Mouse (Mus musculus) induced T-regulatory cell, adult 2 months (primary cell): ENCODE data around the gene Traf3ip2.

Experiments
- DNase-seq: peaks from one replicate; pipeline ENCODE4 v3.0.0-alpha.2; 2012; ENCODE audit warnings: low read depth

Gene Traf3ip2

DNA sequence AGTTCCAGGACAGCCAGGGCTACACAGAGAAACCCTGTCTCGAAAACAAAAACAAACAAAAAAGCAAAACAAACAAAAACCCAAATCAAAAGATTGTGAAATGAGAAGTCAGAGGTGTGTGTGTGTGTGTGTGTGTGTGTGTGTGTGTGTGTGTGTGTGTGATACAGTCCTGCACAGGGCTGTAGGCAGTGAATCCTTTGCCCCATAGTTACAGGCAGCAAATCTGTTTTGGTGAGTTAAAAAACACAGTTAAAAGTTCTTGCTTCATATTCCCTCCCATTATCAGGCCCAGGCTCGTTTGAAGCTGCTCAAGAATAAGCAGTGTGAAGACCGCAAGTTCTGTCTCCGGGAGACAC lies at the start of gene Traf3ip2:
TSS of gene Traf3ip2 (plus strand) at position 302 of the 356 bp plus-strand sequence.
- DNase-seq: no peak

DNA sequence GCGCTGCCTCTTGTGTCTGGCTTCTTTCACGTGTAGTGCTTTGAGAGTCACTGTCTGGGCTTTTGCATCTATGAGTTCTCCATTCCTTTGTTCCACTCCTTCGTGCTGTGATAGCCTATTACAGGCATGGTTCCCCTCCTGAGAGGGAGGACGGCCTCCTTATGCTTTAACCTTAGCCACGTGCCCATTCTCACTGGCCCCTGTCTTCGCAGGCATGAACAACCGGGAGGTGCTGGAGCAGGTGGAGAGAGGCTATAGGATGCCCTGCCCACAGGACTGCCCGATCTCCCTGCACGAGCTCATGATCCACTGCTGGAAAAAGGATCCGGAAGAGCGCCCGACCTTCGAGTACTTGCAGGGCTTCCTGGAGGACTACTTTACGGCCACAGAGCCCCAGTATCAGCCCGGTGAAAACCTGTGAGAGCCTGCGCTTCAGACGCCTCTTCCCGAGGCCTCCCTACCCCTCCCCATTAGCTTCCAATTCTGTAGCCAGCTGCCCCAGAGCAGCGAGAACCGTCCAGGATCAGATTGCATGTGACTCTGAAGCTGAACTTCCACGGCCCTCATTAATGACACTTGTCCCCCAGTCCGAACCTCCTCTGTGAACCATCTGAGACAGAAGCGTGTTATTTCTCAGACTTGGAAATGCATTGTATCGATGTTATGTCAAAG lies 49.0 kb upstream of the Traf3ip2 start:
- no peak for DNase-seq

DNA sequence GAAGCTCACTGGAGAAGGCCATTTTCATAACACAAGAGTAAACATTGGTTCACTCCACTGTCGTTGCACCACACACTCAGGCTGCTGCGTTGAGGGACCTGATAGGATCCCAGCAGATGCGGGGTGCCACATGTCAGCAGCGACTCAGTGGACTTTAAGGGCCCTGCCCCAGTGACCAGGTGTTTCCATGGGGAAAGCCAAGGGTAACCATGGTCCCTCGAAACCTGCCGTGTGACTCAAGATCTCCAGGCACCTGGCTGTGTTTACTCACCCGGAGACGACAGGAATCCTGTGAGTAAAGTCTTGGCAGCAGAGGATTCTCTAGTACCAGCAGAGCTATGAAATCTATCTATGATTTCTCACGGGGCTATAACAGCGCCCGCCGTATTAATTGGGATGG lies 45.8 kb upstream of the Traf3ip2 start:
- DNase-seq: no peak

DNA sequence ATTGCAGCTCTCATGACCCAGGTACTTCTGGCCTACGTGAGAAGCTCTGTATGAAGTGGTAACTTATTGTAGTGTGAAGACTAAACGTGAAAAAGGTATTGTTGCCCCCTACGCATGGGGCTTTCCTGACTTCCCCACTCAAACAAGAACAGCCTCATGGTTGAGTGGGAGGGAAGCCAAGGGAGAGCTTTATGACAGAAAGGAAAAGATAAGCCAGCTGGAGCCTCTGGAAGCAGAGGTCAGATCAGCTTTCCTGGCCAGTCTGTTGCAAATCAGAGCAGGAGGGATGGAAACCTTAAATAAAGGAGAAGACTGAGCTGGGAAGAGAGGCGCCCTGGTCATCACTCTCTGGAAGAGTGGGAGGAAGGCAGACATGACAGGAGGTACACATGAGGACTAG lies 43.7 kb upstream of the Traf3ip2 start:
- no peak for DNase-seq

DNA sequence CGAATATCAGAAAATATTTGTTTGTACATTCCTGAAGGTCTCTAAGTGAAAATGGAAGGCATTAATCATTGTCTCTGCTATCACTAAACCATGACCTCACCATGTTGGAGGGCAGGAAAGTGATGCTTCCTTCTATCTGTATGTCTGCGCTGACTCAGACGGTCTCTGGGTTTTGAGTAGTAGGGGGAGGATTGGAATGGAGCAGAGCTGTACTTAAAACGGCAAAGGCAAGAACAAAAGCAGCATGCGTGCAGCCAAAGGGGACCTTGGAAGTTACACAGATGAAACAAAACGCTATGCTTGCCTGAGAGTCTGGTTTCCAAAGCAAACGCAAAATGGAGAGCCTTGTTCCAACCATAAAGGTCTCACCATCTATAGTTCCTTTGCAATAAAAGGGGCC lies 41.7 kb upstream of the Traf3ip2 start:
- DNase-seq: no peak

DNA sequence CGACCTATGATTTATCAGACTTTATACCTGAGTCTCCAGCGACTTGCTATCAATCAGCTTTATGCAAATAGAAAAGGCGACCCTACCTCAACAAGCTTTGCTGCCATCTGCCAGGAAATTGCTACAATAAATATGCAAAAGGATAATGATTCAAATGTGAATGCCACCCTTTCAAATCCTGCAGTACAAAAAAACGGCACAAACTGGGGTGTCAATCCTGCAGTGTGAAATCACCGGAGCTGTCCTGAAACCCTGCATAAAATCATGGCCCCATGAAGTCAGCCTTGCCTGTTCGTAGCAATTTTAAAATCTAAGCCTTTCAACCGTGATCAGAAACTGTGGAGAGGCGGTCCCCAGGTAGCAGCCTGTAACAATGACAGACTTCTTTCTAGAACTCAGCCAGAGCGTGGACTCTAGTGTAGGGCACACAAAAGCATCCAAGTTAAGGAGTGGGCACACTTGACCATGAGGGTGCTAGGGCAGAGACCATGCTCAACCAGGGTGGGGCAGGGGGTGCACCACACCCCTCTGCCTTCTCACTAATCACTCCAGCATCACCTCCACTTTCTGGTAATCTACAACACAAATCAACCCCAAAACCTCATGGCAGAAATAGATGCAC lies 40.6 kb upstream of the Traf3ip2 start:
- DNase-seq: no peak

DNA sequence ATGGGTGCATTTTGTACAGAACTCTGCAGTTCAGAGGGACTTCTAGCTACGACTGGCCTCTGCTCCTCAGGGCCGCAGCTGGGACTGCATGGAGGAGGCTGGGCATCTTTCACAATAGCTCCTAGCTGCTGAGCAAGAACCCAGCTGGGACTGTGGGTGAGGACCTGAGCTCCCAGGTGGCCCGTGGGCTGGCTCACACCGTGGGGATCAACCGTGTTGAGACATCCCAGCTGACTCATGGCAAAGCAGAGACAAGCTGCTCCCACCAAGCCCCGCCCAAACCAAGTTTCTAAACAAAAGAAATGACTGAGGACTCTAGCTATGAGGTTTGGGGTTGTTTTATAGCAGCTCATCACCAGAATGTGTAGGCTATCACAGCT lies 40.1 kb upstream of the Traf3ip2 start:
- DNase-seq: peak; percentile 20

DNA sequence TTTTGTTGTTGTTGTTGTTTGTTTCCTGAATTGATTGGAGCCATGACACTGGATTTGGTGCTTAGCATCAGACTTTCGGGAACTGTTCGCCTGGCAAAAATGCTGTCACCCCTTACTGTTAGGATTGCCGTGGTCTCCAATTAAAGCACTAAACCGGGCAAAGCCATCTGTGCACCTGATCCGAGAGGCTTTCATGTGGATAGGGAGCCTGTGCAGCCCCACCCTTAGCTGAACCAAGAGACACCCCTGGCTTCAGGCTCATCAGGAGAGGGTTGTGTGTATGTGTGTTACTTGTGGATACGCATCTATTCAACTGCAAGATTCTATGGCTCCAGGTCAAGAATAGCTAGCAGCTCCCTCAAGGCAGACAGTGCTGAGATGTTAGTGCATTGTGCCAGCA lies 36.3 kb upstream of the Traf3ip2 start:
- no peak for DNase-seq

DNA sequence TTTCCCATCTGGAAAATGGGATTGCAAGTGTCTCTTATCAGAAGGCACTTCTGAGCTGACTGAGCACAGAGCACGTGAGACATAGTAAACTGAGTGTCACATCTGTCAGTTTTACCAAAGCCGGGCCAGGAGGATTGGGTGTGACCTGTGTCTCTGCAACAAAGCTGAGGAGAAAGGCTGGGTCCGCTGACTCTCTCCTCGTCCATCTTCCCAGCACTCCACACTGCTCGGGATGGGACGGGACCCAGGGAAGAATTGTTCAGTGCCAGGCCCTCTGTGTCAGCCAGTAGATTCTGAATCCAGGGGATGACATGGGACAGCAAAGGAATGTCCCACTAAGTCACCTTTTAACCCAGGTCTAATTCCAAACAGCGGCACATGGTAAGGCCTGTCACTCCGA lies 32.3 kb upstream of the Traf3ip2 start:
- DNase-seq: no peak

DNA sequence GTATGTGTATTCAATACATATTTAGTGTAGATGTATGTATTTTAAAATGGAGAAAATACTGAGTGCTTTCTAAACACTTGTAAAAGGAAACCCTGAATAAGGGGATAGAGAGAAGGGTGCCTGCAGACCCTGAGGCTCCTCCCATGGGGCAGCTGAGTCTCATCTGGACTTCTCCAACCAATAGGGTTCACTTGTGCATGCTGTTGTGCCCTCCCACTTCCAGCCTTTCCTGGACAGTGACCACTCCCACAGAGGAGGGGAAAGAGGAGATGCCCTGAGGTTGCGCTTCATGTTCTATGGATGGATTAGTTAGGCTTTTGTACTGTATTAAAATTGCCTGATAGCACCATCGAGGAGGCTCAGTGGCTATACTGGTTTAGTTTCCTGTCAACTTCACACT lies 30.3 kb upstream of the Traf3ip2 start:
- no peak for DNase-seq

DNA sequence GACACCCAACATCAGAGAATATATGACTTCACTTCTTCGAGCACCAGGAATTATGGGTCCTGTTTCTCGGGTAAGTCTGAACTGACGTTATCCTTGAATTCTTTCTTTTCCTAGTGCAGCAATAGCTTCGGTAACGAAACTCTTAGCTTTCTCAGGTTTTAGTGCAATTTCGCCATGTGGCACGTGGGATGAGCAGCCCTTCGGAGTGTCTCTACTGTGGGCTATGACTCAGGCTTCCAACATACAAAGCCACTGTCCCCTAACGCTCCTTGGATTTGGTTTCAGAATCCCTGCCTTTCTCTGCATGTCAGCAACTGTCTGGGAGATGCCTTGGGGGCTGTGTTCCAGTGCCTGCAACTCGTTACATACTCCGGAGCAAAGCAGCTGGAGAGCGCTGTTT lies 29.0 kb upstream of the Traf3ip2 start:
- no peak for DNase-seq

DNA sequence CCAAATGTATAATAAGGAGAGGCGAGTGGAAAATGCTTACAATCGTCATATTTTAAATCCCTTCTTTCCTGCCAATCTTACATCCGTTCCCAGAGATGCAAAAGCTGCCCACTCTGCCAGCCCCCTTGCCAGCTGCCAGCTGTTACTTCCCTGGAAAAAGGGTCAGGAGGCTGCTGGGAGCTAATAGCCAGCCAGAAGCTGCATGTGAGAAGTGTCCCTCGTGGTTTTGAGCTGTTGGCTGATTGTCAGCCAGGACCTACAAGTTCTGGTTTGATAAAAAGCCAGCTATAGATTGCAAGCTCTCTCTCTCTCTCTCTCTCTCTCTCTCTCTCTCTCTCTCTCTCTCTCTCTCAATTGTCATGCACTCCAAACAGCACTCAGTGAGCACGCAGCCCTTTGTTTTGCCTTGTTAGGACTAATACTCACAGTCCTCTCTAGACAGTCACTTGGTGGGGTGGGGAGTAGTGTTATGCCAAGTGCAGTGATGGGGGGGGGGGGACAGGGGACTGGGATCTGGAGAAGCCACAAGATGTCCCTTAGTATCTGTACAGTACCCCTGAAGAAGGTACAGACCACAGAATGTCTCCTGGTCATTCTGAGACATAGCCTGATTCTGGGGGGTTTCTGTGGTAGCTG lies 25.3 kb upstream of the Traf3ip2 start:
- no peak for DNase-seq

DNA sequence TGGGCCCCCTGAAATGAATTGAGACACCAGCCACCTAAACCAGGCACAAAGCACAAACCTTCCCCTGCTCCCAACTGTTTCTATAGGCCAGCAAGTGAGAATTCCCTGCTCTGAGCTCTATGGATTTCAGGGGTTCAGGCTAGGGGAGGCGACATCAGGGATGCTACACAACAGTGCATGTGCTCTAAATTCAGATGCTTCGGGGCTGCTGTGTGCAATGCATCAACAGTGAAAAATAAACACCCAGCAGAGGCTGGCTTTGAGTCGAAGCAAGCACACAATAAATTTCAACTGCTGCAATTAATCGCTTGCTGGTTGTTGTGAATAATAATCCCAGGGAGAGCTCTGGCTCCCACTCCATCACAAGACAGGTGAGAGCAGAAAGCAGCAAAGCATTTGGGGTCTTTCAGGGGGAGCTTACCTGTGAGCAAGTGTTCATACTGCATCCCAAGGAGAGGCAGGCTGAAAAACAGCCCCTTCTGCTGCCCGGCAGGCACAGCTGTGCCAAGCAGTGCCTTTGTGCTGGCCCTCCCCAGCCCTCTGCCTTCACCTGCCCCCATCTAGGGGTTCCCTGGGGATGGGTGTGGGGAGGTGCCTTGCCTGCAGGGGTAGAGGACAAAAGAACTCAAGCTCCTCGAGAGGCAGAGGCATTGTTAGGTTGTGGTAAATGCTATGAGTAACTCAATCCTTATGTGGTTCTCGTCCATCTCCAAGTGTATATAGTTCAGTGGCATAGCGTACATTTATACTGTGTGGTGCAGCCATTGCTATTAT lies 24.6 kb upstream of the Traf3ip2 start:
- no peak for DNase-seq

DNA sequence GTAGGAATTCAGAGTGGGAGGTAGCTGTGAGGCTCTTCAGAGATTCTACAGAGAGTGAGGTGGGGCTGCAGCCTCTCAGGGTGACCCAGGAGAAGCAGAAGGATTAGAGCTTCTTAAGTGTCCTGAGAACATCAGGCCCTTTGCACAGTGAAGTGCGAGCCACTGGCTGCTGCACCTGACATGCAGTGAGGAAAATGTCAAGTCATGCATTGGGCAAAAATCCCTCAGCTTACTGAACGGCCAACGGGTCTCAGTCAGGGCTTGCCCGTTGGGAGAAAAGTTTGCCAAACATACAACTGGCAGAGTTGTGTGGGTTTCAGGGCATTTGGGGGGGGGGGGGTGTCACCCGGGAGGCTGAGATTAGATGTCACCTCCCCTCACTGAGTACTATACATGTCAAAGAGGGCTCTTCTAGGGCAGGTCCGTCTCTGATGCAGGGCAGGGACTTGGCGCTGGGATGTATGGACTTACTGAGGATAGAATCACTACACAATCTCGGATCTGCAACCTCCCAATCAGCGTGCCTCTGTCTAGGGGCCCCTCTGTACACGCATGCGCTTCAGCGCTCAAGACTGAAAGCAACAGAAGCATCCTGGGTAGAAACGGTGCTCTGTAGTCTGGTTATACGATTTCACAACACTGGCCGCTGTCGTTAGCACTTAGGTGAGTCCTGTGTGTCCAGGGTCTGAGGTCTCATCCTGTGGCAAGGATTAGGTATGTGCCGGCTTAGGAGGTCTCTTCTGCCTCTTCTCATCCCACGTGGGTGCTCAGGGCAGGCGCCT lies 22.8 kb upstream of the Traf3ip2 start:
- DNase-seq: peak; percentile 35

DNA sequence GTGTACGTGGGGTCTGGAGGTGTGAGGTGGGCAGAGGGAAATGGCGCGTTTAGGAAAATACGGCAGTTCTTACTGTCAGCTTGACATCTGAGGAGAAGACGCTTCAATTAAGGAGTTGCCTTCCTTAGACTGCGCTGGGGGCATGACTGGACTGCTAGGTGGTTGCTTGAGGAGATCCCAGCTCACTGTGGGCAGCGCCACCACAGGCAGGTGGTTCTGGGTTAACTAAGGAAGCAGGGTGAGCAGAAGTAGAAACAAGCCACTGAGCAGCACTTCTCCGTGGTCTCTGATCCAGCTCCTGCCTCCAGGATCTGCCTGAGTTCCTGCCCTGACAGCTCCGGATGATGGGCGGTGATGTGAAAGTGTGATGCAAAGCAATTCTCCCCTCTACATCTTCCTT lies 22.1 kb upstream of the Traf3ip2 start:
- DNase-seq: peak; percentile 26

DNA sequence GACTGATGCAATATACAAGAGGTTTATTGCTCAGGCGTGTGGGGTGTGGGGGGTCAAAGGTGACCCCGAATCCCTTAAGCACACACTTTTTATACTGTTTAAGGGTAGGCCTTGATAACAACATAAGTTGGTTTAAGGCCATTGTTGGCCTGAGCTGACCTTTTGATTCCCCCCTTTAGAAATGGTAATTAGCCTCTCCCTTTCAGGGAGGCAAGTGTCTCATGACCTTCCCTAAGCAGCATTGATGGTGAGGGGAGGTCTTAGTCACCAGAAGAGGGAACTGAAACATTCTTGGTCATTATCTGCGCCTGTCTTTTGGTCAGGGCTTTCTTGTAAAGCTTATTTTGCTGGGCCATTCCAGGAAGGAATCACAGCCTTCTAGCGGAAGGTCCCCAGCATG lies 20.2 kb upstream of the Traf3ip2 start:
- DNase-seq: no peak

DNA sequence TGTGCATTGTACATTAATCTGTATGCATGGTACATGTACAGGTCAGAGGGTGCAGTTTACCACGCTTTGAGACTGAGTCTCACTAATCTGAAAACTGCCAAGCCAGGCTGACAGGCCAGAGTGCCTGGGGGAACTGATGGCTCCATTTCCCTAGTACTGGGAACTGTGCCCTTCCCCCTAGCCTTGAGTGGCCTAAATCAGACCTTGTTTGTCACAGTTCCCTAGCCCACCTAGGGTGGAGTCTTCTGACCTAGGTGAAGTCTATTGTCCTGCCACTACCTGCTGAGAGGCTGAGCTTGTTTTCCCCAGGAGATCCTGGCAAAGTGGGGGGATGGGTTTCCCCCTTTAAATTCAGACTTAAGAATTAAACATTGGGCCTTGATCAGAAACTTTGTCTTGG lies 18.0 kb upstream of the Traf3ip2 start:
- no peak for DNase-seq

DNA sequence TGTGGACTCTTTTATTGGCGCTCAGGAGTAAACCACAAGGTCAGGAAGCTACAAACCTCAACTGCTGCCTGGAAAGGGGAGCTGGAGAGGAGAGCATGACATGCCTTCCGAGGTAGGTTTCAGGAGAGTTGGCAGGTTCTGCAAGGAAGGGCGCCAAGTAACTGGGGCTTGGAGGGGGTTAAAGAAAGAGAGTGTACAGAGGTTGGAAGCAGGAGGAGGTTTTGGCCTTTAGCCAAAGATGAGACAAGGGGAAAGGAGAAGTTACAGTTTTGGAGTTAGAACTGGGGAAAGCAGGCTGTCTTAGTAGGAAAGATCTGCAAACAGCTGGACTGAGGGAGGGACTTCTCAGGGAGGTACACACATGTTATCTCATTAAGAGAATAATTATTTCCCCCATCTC lies 16.9 kb upstream of the Traf3ip2 start:
- DNase-seq: no peak

DNA sequence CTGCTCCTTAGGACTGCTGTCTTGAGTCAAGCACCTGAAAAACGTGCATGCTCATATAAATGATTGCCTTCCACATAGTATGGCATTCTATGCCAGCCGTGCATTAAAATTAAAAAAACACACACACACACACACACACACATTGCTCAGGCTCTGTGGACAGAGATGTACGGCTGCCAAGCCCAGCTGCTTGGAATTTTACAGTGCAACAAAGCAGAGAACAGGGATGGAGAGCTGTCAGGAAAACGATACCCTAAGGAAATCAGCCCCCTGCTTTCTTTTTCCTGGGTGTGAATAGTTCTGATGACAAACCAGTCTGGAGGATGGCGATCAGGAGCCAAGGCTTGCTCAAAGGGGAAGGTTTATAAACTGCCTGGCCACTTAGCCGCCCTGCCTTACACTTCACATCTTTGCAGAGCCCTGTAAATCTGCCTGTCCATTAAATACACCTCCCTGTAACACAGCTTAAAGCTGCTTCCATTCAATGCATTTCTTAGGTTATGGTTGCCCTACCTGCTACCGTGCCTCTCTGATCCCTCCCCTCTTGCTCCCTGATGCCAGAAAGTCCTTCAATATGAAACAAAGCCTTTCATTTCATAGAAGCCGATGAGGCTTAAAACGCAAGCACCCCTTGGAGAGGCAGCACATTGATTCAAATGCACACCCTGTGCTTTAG lies 15.5 kb upstream of the Traf3ip2 start:
- DNase-seq: no peak

DNA sequence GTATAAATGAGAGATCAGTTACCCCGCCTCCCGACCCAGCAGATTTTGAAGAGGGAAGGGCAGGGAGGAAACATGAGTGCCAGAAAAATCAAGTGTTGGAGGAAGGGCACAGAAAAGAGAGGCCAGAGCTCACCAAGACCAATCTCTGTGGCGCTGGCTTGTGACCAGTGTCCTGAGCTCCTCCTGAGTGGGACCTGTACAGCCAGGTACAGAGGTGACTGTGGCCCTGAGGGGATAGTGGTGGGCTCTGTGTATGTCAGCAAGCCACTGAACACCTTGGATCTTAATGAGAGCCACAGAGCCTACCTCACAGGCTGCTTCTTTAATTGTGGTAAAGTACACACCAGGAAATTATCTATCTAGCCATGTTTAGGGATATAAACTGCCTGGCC lies 14.9 kb upstream of the Traf3ip2 start:
- no peak for DNase-seq

DNA sequence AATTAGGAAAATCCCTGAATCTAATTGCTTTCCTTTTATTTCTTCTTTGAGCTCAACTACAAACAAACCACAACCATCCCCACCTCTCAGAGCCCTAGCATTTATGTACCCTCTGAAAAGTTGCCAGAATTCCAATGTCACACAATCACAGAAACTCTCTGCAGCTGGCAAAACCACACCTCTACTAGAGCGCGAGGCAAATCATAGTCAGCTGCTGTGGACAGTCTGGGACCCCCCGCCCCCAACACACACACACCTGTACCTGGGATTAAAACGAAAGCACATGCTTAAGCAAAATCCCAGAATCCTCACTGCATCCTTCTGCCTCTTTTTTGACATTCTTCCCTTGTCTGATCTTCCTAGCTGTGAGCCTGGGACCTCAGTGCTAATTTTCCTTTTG lies 13.1 kb upstream of the Traf3ip2 start:
- DNase-seq: no peak

DNA sequence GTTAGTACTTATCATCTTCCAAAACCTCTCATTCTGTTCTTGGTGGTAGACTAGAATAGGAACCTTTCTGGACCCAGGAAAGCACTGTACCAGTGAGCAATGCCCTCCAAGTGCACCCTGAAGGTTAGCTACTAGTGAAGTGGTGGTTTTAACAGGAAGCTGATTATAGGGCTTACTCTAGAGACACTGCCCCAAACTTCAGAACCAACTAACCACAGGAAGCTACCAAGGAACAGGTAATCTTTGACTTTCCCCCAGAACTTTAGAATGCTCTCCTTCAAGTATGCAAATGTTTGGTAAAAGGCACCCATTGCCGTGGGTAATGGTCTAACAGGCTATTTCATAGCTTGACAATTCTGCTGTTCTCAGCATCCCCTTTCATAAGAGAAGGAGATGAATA lies 12.6 kb upstream of the Traf3ip2 start:
- peak; percentile 70 for DNase-seq
